Mouse (Mus musculus): ENCODE measurements around the gene Pml. TPM values are rescaled to one million over a fixed set of nuclear protein-coding genes. Genes with fewer than 3 reads are reported as not detected.
"Not testable (repeated sequence)": the region's sequence is repeated elsewhere in the genome, so short reads cannot be mapped to it uniquely, and the experiment has no call there.

Gene Pml
- polyA plus RNA-seq, 1 experiment from 2014 or later = 24.7 TPM

DNA sequence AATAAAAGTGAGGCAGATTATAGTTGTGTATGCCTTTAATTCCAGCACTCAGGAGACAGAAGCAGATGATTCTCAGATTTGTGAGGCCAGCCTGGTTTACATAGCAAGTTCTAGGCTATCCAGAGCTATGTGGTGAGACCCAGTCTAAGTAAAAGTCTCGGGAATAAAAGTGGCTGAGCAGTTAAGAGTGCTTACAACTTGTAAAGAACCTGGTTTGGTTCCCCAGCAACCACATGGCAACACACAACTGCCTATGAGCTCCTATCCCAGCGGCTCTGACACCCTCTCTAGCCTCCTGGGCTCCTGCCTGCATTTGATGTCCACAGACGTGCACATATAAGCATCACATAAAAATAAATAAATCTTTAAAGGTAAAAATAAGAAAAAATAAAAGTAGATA is 20.5 kb upstream of the Pml start:
- Histone ChIP-seq H3K27me3 (no peaks in the 10 kb centered on the region), H3K27ac (no peak overlapping the region), H3K4me1 (peaks cover 44% of the 10 kb centered on the region), H3K9ac (no peak overlapping the region), H3K4me3 (replicated peaks) (no peak overlapping the region), H3K9me3 (replicated peaks) (no peaks in the 10 kb centered on the region), H3K36me3 (no peaks in the 10 kb centered on the region), H3K4me2 (no peak overlapping the region)
- no peak for ATAC-seq (replicated peaks; ENCODE audit: low FRiP score)
- WGBS = 58% methylated on average over 3 of the region's 3 CpGs

DNA sequence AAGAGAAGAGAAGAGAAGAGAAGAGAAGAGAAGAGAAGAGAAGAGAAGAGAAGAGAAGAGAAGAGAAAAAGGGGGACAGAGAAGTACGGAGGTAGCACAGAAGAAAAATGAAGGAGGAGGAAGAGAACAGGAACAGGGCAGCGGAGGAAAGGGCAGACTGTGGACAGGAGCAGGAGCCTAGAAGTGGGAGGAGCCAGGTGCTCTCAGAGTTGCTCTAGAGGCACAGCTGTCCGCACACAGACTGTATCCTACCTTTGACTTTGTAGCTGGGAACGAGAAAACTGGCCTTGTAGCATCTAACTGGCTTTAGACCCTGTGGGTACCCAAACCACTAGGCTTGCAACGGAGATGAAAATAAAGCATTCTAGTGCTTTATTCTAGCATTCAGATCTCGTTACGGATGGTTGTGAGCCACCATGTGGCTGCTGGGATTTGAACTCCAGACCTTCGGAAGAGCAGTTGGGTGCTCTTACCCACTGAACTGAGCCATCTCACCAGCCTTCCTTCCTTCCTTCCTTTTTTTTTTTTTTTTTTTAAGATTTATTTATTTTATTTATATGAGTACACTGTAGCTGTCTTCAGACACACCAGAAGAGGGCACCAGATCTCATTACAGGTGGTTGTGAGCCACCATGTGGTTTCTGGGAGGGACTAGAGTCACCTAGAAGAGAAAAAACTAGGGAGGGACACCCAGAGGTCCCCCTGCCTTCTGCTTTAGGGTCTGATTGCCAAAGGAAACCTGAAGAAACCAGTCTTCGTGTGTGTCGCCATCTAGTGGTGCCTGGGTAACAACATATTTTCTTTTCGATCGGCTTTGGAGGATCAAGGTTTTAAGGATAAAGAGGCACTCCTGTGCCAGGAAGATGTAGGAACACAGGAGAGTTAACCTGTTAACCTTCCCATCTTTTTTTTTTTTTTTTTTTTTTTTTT is 19.1 kb upstream of the Pml start:
- Histone ChIP-seq H3K27me3 (no peaks in the 10 kb centered on the region), H3K36me3 (no peaks in the 10 kb centered on the region), H3K4me3 (replicated peaks) (no peak overlapping the region), H3K4me2 (no peak overlapping the region), H3K9me3 (replicated peaks) (no peaks in the 10 kb centered on the region), H3K9ac (no peak overlapping the region), H3K4me1 (peaks cover 30% of the 10 kb centered on the region), H3K27ac (no peak overlapping the region)
- WGBS = 55% methylated on average over 12 of the region's 12 CpGs
- ATAC-seq (replicated peaks; ENCODE audit: low FRiP score) = no peak

GRCm38 (mm10) chr9:58267046-58267445 is 17.5 kb upstream of the Pml start:
- no peak for ATAC-seq (replicated peaks; ENCODE audit: low FRiP score)
- H3K27me3 ChIP-seq = no peaks in the 10 kb centered on the region
- peaks cover 9% of the 10 kb centered on the region for H3K36me3 ChIP-seq
- peak overlapping the region; percentile 77 for H3K27ac ChIP-seq
- no peak overlapping the region for H3K4me2 ChIP-seq
- H3K4me1 ChIP-seq = peaks cover 16% of the 10 kb centered on the region
- no peak overlapping the region for H3K9ac ChIP-seq
- WGBS = 67% methylated on average over 3 of the region's 3 CpGs
- no peaks in the 10 kb centered on the region for H3K9me3 ChIP-seq (replicated peaks)
- H3K4me3 ChIP-seq (replicated peaks) = no peak overlapping the region

GRCm38 (mm10) chr9:58266571-58267011 is 17.0 kb upstream of the Pml start:
- Histone ChIP-seq H3K9ac (no peak overlapping the region), H3K4me1 (peaks cover 14% of the 10 kb centered on the region), H3K4me3 (replicated peaks) (no peak overlapping the region), H3K9me3 (replicated peaks) (no peaks in the 10 kb centered on the region), H3K36me3 (peaks cover 14% of the 10 kb centered on the region), H3K27ac (peak overlapping the region; percentile 77), H3K27me3 (no peaks in the 10 kb centered on the region), H3K4me2 (no peak overlapping the region)
- WGBS = 25% methylated on average over 4 of the region's 4 CpGs
- no peak for ATAC-seq (replicated peaks; ENCODE audit: low FRiP score)

GRCm38 (mm10) chr9:58265368-58265767 is 15.8 kb upstream of the Pml start:
- Histone ChIP-seq H3K27ac (0 out of 2 replicates have a peak overlapping the region, but pooled peaks have one; percentile 77), H3K4me1 (peaks cover 14% of the 10 kb centered on the region), H3K4me2 (no peak overlapping the region), H3K9ac (0 out of 2 replicates have a peak overlapping the region, but pooled peaks have one; percentile 7), H3K4me3 (replicated peaks) (no peak overlapping the region), H3K27me3 (no peaks in the 10 kb centered on the region), H3K36me3 (peaks cover 23% of the 10 kb centered on the region), H3K9me3 (replicated peaks) (no peaks in the 10 kb centered on the region)
- ATAC-seq (replicated peaks; ENCODE audit: low FRiP score) = no peak
- 87% methylated on average over 3 of the region's 3 CpGs for WGBS

- Histone ChIP-seq H3K4me1 (peaks cover 10% of the 10 kb centered on the region), H3K4me3 (replicated peaks) (no peak overlapping the region), H3K27me3 (no peaks in the 10 kb centered on the region), H3K4me2 (no peak overlapping the region), H3K9ac (no peak overlapping the region), H3K9me3 (replicated peaks) (no peaks in the 10 kb centered on the region), H3K36me3 (peaks cover 44% of the 10 kb centered on the region), H3K27ac (no peak overlapping the region)
- 93% methylated on average over 5 of the region's 5 CpGs for WGBS
- no peak for ATAC-seq (replicated peaks; ENCODE audit: low FRiP score)
These were observed 12.9 kb upstream of the Pml start for GRCm38 (mm10) chr9:58262507-58262906.

DNA sequence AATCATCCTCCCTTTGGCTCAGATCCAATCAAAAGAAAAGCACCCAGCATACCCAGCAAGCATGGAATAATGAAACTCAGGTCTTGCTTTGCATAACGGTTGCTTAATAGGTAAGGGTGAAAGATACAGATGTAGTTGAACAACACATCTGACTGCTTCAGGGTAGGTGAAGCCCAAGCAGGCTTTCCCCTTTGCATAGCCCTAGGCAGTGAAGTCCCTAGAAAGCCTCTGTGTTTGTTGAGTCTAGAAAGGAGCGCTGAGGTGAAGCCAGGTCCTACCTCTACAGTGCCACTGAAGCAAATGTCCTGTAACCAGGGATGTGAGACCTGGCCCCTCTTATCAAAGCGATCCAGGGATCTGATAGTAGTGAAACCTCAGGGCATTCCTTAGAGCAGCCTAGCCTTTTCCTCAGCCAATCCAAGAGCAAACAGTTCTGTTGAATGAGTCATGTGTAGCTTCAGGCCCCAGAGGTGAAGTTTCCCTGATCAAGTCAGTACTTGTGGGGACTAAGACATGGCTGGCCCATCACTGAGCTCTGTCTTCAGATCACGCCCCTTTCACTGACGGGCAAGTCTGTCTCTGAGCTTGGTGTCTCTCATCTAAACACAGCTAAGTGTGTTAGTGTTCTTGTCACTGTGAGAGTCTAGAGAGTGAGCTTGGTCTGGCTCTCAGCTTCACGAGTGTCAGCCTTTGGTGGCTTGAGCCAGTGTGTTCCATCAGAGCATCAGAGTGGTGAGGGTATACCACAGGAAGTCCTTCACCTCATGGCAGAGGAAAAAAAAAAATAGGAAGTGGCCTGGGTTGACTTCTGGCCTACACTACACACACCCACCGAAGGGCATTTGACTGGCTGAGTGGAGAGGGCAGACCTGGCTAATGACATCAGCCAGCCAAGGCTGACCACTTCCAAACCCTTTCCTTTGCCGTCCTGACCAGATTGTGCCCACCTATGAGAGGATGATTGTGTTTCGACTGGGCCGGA is 6.4 kb upstream of the Pml start:
- Histone ChIP-seq H3K9me3 (replicated peaks) (no peaks in the 10 kb centered on the region), H3K27ac (no peak overlapping the region), H3K9ac (no peak overlapping the region), H3K4me1 (peaks cover 11% of the 10 kb centered on the region), H3K27me3 (no peaks in the 10 kb centered on the region), H3K4me2 (no peak overlapping the region), H3K36me3 (peaks cover 45% of the 10 kb centered on the region), H3K4me3 (replicated peaks) (no peak overlapping the region)
- WGBS = 91% methylated on average over 10 of the region's 10 CpGs
- ATAC-seq (replicated peaks; ENCODE audit: low FRiP score) = no peak

- H3K27me3 ChIP-seq = no peaks in the 10 kb centered on the region
- no peak for ATAC-seq (replicated peaks; ENCODE audit: low FRiP score)
- H3K4me3 ChIP-seq (replicated peaks) = no peak overlapping the region
- peaks cover 38% of the 10 kb centered on the region for H3K36me3 ChIP-seq
- H3K27ac ChIP-seq = no peak overlapping the region
- H3K4me1 ChIP-seq = peaks cover 18% of the 10 kb centered on the region
- H3K9ac ChIP-seq = no peak overlapping the region
- H3K4me2 ChIP-seq = no peak overlapping the region
- WGBS = 37% methylated on average over 2 of the region's 2 CpGs
- H3K9me3 ChIP-seq (replicated peaks) = no peaks in the 10 kb centered on the region
These were observed 5.5 kb upstream of the Pml start for GRCm38 (mm10) chr9:58255105-58255504.

DNA sequence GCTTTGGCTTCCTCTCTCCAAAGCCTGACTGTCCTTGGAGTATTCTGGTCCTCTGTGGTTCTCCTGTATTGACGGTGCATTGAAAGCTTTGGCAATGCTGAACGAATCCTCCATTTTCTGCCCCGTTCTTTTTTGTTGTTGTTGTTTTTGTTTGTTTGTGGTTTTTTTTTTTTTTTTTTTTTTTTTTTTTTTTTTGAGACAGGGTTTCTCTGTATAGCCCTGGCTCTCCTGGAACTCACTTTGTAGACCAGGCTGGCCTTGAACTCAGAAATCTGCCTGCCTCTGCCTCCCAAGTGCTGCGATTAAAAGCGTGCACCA is 4.2 kb upstream of the Pml start:
- 66% methylated on average over 5 of the region's 5 CpGs for WGBS

DNA sequence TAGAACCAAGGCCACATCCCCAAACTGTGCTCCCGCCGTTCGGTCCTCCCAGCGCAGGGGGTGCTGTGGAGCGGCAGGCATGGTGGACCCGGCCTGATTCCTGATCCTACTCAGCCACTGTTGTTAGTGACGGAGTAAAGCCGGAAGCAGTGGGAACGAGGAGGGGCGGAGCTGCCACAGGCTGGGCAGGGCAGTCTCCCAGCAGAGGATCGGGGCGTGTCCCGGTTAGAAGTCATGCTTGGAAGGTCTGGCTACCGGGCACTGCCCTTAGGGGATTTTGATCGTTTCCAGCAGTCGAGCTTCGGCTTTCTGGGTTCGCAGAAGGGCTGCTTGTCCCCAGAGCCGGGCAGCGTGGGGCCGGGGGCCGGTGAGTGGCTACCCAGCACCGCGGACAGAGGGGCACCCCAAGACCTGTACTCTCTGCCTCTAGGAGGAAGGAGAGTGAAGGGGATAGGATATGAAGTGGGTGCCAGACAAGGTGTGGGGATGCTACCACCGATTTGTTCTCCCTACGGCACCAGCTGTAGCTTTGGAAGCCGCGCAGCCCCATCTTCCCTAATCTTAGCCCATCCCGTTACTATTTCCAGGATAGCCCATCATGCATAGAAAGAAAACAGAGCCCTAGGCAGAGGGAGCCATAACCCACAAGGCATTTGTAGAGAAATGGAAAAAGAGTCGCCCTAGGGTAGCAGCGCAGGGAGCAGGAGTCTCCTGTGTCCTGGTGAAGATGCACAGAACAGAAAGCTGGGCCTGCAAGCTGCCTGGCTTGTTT is 3.6 kb upstream of the Pml start, which contains the start of gene Stoml1:
TSS of gene Stoml1 (plus strand) at position 132 of the 772 bp plus-strand sequence.
- whole genome bisulfite sequencing = under 1% methylated on average over 31 of the region's 31 CpGs
- Histone ChIP-seq H3K27me3 (no peaks in the 10 kb centered on the region), H3K27ac (peak within 1 kb of the TSS; percentile 89), H3K36me3 (peaks cover 27% of the 10 kb centered on the region), H3K9ac (peak within 1 kb of the TSS; percentile 72), H3K9me3 (replicated peaks) (no peaks in the 10 kb centered on the region), H3K4me3 (replicated peaks) (peak within 1 kb of the TSS; percentile 89), H3K4me1 (peaks cover 33% of the 10 kb centered on the region), H3K4me2 (peak within 1 kb of the TSS; percentile 79)
- ATAC-seq (replicated peaks; ENCODE audit: low FRiP score) = peak; percentile 97

More for the DNA sequence above, 4.2 kb upstream of the Pml start:
- not testable (repeated sequence) for H3K9me3 ChIP-seq (replicated peaks); H3K27me3 ChIP-seq; ATAC-seq (replicated peaks; ENCODE audit: low FRiP score)
- Histone ChIP-seq H3K4me3 (replicated peaks) (peak overlapping the region; percentile 89), H3K4me2 (peak overlapping the region; percentile 79), H3K9ac (peak overlapping the region; percentile 72), H3K4me1 (peaks cover 27% of the 10 kb centered on the region), H3K36me3 (peaks cover 31% of the 10 kb centered on the region), H3K27ac (peak overlapping the region; percentile 89)

DNA sequence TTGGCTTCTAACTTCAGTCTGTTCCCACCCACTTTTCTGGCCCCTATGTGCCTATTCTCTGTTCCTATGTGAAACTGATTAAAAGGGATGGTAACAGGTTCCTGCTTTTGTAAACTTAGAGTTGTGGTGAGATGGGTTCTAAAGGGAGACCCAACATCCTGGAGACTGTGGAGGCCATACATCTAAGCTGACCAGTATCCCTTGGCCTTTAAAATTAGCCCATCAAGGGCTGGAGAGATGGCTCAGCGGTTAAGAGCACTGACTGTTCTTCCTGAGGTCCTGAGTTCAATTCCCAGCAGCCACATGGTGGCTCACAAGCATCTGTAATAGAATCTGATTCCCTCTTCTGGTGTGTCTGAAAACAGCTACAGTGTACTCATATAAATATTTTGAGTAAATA is 1.1 kb upstream of the Pml start:
- not testable (repeated sequence) for H3K9me3 ChIP-seq (replicated peaks); H3K4me3 ChIP-seq (replicated peaks); H3K4me2 ChIP-seq; H3K27me3 ChIP-seq; ATAC-seq (replicated peaks; ENCODE audit: low FRiP score)
- Histone ChIP-seq H3K36me3 (0 out of 2 replicates have a peak, but pooled peaks cover 12% of the 10 kb centered on the region), H3K27ac (peak overlapping the region; percentile 97), H3K4me1 (peaks cover 56% of the 10 kb centered on the region), H3K9ac (0 out of 2 replicates have a peak overlapping the region, but pooled peaks have one; percentile 80)
- WGBS = 92% methylated on average over 1 of the region's 1 CpGs

All from kidney, embryonic 15.5 days (tissue).